Mouse (Mus musculus): Measurements from ENCODE around the gene Lag3. TPM values are rescaled to one million over a fixed set of nuclear protein-coding genes. Genes with fewer than 3 reads are reported as not detected.

Lag3 gene
- polyA plus RNA-seq, 1 experiment from 2014 or later: 0.93 TPM

- Histone ChIP-seq H3K27me3 (ENCODE audit: control insufficient read depth, insufficient read depth, low read length) (no peaks in the 10 kb centered on the region; the same call in 1 of the 2 replicates), H3K4me1 (replicated peaks; ENCODE audit: control insufficient read depth, insufficient read depth) (no peaks in the 10 kb centered on the region), H3K9ac (ENCODE audit: low read length) (peak within 1 kb of the TSS; percentile 87), H3K27ac (replicated peaks) (peak within 1 kb of the TSS; percentile 90), H3K4me3 (ENCODE audit: low read depth, low read length) (peak within 1 kb of the TSS; percentile 72), H3K4me2 (replicated peaks; ENCODE audit: low read depth) (peak within 1 kb of the TSS; percentile 82), H3K9me3 (ENCODE audit: control insufficient read depth, low read length) (no peaks in the 10 kb centered on the region), H3K36me3 (ENCODE audit: control insufficient read depth, insufficient read depth, low read length) (no peaks in the 10 kb centered on the region)
- ATAC-seq (ENCODE audit: low FRiP score, low TSS enrichment): peak; percentile 84
- TF ChIP-seq EP300 (optimal IDR thresholded peaks at IDR 0.05): no peak
- TF ChIP-seq CTCF (IDR thresholded peaks at IDR 0.05; ENCODE audit: low read depth): peak; percentile 83
- WGBS: under 1% methylated on average over 65 of the region's 86 CpGs
- peak; percentile 82 for DNase-seq (ENCODE audit: low spot score)
Observed at GRCm38 (mm10) chr6:124856916-124857839, 54.3 kb downstream of the Lag3 start, which contains the start of gene P3h3. Gene P3h3 (minus strand): TSS chr6:124857752.

- Histone ChIP-seq H3K36me3 (ENCODE audit: control insufficient read depth, insufficient read depth, low read length) (no peaks in the 10 kb centered on the region), H3K4me1 (replicated peaks; ENCODE audit: control insufficient read depth, insufficient read depth) (no peaks in the 10 kb centered on the region), H3K27me3 (ENCODE audit: control insufficient read depth, insufficient read depth, low read length) (no peaks in the 10 kb centered on the region), H3K4me2 (replicated peaks; ENCODE audit: low read depth) (peak overlapping the region; percentile 82), H3K9ac (ENCODE audit: low read length) (no peak overlapping the region), H3K9me3 (ENCODE audit: control insufficient read depth, low read length) (no peaks in the 10 kb centered on the region), H3K27ac (replicated peaks) (no peak overlapping the region), H3K4me3 (ENCODE audit: low read depth, low read length) (peak overlapping the region; percentile 72)
- WGBS: 10% methylated on average over 14 of the region's 14 CpGs
- TF ChIP-seq CTCF (IDR thresholded peaks at IDR 0.05; ENCODE audit: low read depth) (no peak), EP300 (optimal IDR thresholded peaks at IDR 0.05) (no peak)
- DNase-seq (ENCODE audit: low spot score): no peak
- 0 out of 2 replicates have a peak, but pooled peaks have one; percentile 21 for ATAC-seq (ENCODE audit: low FRiP score, low TSS enrichment)
Observed at GRCm38 (mm10) chr6:124856321-124856720, 55.2 kb downstream of the Lag3 start.

GRCm38 (mm10) chr6:124854647-124855046 is 56.9 kb downstream of the Lag3 start:
- H3K9ac ChIP-seq (ENCODE audit: low read length): 0 out of 2 replicates have a peak overlapping the region, but pooled peaks have one; percentile 18
- no peak overlapping the region for H3K4me2 ChIP-seq (replicated peaks; ENCODE audit: low read depth)
- H3K4me3 ChIP-seq (ENCODE audit: low read depth, low read length): no peak overlapping the region
- no peak overlapping the region for H3K27ac ChIP-seq (replicated peaks)
- TF ChIP-seq EP300 (optimal IDR thresholded peaks at IDR 0.05): no peak
- no peak for TF ChIP-seq CTCF (IDR thresholded peaks at IDR 0.05; ENCODE audit: low read depth)
- no peaks in the 10 kb centered on the region for H3K9me3 ChIP-seq (ENCODE audit: control insufficient read depth, low read length)
- WGBS: 72% methylated on average over 12 of the region's 12 CpGs
- ATAC-seq (ENCODE audit: low FRiP score, low TSS enrichment): no peak
- no peaks in the 10 kb centered on the region for H3K36me3 ChIP-seq (ENCODE audit: control insufficient read depth, insufficient read depth, low read length)
- DNase-seq (ENCODE audit: low spot score): no peak
- no peaks in the 10 kb centered on the region for H3K27me3 ChIP-seq (ENCODE audit: control insufficient read depth, insufficient read depth, low read length)
- no peaks in the 10 kb centered on the region for H3K4me1 ChIP-seq (replicated peaks; ENCODE audit: control insufficient read depth, insufficient read depth)

Other genes starting within 250 kb of the Lag3 start
- 78.8 and 79.6 TPM in 2 replicates for gene Lpcat3, start 248.7 kb downstream of the Lag3 start, polyA plus RNA-seq (2015; fragmentation: Nextera tagmentation; extraction: Ambion mirVana)
- 93.9 and 94.8 TPM in 2 replicates for gene Emg1, start 199.5 kb downstream of the Lag3 start, polyA plus RNA-seq (2015; fragmentation: Nextera tagmentation; extraction: Ambion mirVana)
- 230 and 237 TPM in 2 replicates for gene Phb2, start 199.4 kb downstream of the Lag3 start, polyA plus RNA-seq (2015; fragmentation: Nextera tagmentation; extraction: Ambion mirVana)
- 13.1 and 15.8 TPM in 2 replicates for gene Ptpn6, start 173.0 kb downstream of the Lag3 start, polyA plus RNA-seq (2015; fragmentation: Nextera tagmentation; extraction: Ambion mirVana)
- gene Grcc10, start 170.3 kb downstream of the Lag3 start, polyA plus RNA-seq (2015; fragmentation: Nextera tagmentation; extraction: Ambion mirVana): 292 and 310 TPM in 2 replicates
- gene Gm45234, start 155.7 kb downstream of the Lag3 start, polyA plus RNA-seq (2015; fragmentation: Nextera tagmentation; extraction: Ambion mirVana): not detected in 2 replicates
- 6.6 and 6.9 TPM in 2 replicates for gene Atn1, start 155.2 kb downstream of the Lag3 start, polyA plus RNA-seq (2015; fragmentation: Nextera tagmentation; extraction: Ambion mirVana)
- gene Eno2, start 142.0 kb downstream of the Lag3 start, polyA plus RNA-seq (2015; fragmentation: Nextera tagmentation; extraction: Ambion mirVana): 4.3 and 5.1 TPM in 2 replicates
- gene Lrrc23, start 132.0 kb downstream of the Lag3 start, polyA plus RNA-seq (2015; fragmentation: Nextera tagmentation; extraction: Ambion mirVana): 0.19 and 0.28 TPM in 2 replicates
- 18.8 and 18.9 TPM in 2 replicates for gene Spsb2, start 103.0 kb downstream of the Lag3 start, polyA plus RNA-seq (2015; fragmentation: Nextera tagmentation; extraction: Ambion mirVana)
- 463 and 465 TPM in 2 replicates for gene Tpi1, start 97.4 kb downstream of the Lag3 start, polyA plus RNA-seq (2015; fragmentation: Nextera tagmentation; extraction: Ambion mirVana)
- 60.3 and 61.8 TPM in 2 replicates for gene Usp5, start 82.2 kb downstream of the Lag3 start, polyA plus RNA-seq (2015; fragmentation: Nextera tagmentation; extraction: Ambion mirVana)
- gene Cdca3, start 82.2 kb downstream of the Lag3 start, polyA plus RNA-seq (2015; fragmentation: Nextera tagmentation; extraction: Ambion mirVana): 43.3 and 52.8 TPM in 2 replicates
- gene Gnb3, start 71.4 kb downstream of the Lag3 start, polyA plus RNA-seq (2015; fragmentation: Nextera tagmentation; extraction: Ambion mirVana): 0.53 and 0.98 TPM in 2 replicates
- 9.7 and 10.7 TPM in 2 replicates for gene P3h3, start 54.0 kb downstream of the Lag3 start, polyA plus RNA-seq (2015; fragmentation: Nextera tagmentation; extraction: Ambion mirVana)
- 0.45 and 0.87 TPM in 2 replicates for gene Gpr162, start 47.7 kb downstream of the Lag3 start, polyA plus RNA-seq (2015; fragmentation: Nextera tagmentation; extraction: Ambion mirVana)
- 0.45 and 0.65 TPM in 2 replicates for gene Cd4, start 23.5 kb downstream of the Lag3 start, polyA plus RNA-seq (2015; fragmentation: Nextera tagmentation; extraction: Ambion mirVana)
- 260 and 276 TPM in 2 replicates for gene Ptms, start 8.4 kb upstream of the Lag3 start, polyA plus RNA-seq (2015; fragmentation: Nextera tagmentation; extraction: Ambion mirVana)
- 312 and 330 TPM in 2 replicates for gene Mlf2, start 19.7 kb upstream of the Lag3 start, polyA plus RNA-seq (2015; fragmentation: Nextera tagmentation; extraction: Ambion mirVana)
- gene Cops7a, start 53.8 kb upstream of the Lag3 start, polyA plus RNA-seq (2015; fragmentation: Nextera tagmentation; extraction: Ambion mirVana): 114 and 121 TPM in 2 replicates
- 3.1 and 4.0 TPM in 2 replicates for gene Pianp, start 85.0 kb upstream of the Lag3 start, polyA plus RNA-seq (2015; fragmentation: Nextera tagmentation; extraction: Ambion mirVana)
- gene Zfp384, start 97.4 kb upstream of the Lag3 start, polyA plus RNA-seq (2015; fragmentation: Nextera tagmentation; extraction: Ambion mirVana): 7.0 and 7.2 TPM in 2 replicates
- gene Ing4, start 128.1 kb upstream of the Lag3 start, polyA plus RNA-seq (2015; fragmentation: Nextera tagmentation; extraction: Ambion mirVana): 72.5 and 77.4 TPM in 2 replicates
- 2.5 and 2.6 TPM in 2 replicates for gene Acrbp, start 138.0 kb upstream of the Lag3 start, polyA plus RNA-seq (2015; fragmentation: Nextera tagmentation; extraction: Ambion mirVana)
- 6.4 and 7.0 TPM in 2 replicates for gene Lpar5, start 156.2 kb upstream of the Lag3 start, polyA plus RNA-seq (2015; fragmentation: Nextera tagmentation; extraction: Ambion mirVana)
- 28.1 and 36.6 TPM in 2 replicates for gene Chd4, start 184.3 kb upstream of the Lag3 start, polyA plus RNA-seq (2015; fragmentation: Nextera tagmentation; extraction: Ambion mirVana)
- 25.0 and 26.6 TPM in 2 replicates for gene Nop2, start 220.2 kb upstream of the Lag3 start, polyA plus RNA-seq (2015; fragmentation: Nextera tagmentation; extraction: Ambion mirVana)
- gene Iffo1, start 233.5 kb upstream of the Lag3 start, polyA plus RNA-seq (2015; fragmentation: Nextera tagmentation; extraction: Ambion mirVana): 4.4 and 5.7 TPM in 2 replicates